ENCODE assay signal across 21 mouse cellular contexts in genomic region chr1:43520216-43520988, GRCm38 (mm10).
DNase-seq lines count a peak whose midpoint lies in the region; ATAC-seq and TF ChIP-seq lines count a peak whose summit lies in the region.
"Had no signal": no experiment of that assay in that cellular context is flagged by ENCODE, and none has a peak within 500 bp of the region (broad histone marks: within the 10 kb centered on the region; RNA-seq: fewer than 3 reads in every experiment).

No protein-coding gene starts in this region.

- H3K4me1 ChIP-seq in MEL (ENCODE audit: control insufficient read depth in 1 of 2, insufficient read depth in 2 of 2, low read length in 2 of 2) = peaks cover 6 to 31% of the 10 kb centered on the region in 2 experiments
- H3K4me1 ChIP-seq: limb, embryonic 12.5 days had no signal

- H3K4me3 ChIP-seq in MEL (ENCODE audit: control insufficient read depth in 1 of 2, insufficient read depth in 1 of 2, low read depth in 2 of 2, low read length in 2 of 2) = no peak overlapping the region
- H3K4me3 ChIP-seq: forebrain, embryonic 13.5 days; heart, embryonic 13.5 days; layer of hippocampus, adult 2 months; left cerebral cortex, adult 2 months; limb, embryonic 12.5 days; myocyte had no signal

- TF ChIP-seq EP300 in MEL (IDR thresholded peaks at IDR 0.05; ENCODE audit: low read depth in 1 of 2, low read length in 2 of 2) = no peak; a peak in 2 of 4 replicates

- H3K9ac ChIP-seq in MEL (ENCODE audit: control insufficient read depth, low read depth, low read length, poor library complexity, severe bottlenecking) = no peak overlapping the region
- H3K9ac ChIP-seq: forebrain, embryonic 13.5 days; heart, embryonic 13.5 days; limb, embryonic 12.5 days had no signal

- no peaks in the 10 kb centered on the region for H3K9me3 ChIP-seq in MEL (replicated peaks; ENCODE audit: insufficient read depth, low read length)
- H3K9me3 ChIP-seq: forebrain, embryonic 13.5 days; heart, embryonic 13.5 days; limb, embryonic 12.5 days had no signal

- peak; percentile 55 for DNase-seq in CD4-positive helper T cell, adult 2 months (ENCODE audit: low read depth, low spot score)
- peak; percentile 62 for DNase-seq in MEL (ENCODE audit: low read depth, low spot score)
- DNase-seq in induced T-regulatory cell, adult 2 months (ENCODE audit: low read depth) = peak; percentile 82
- DNase-seq in thymus, postnatal 36 days = no peak
- no peak for DNase-seq in frontal cortex, postnatal 36 days (ENCODE audit: low spot score in 2 of 2)
- DNase-seq in left cerebral cortex, adult 9 months (ENCODE audit: low spot score in 2 of 2) = no peak
- no peak for DNase-seq in right cerebral cortex, adult 2 months (ENCODE audit: low spot score in 2 of 2)
- DNase-seq: adrenal gland, adult 2 months; cerebellum, adult 11-12 months; heart, postnatal 4 days; right cerebral cortex, postnatal 14 days; thymus, adult 2 months had no signal

- TF ChIP-seq RAD21 in MEL (IDR thresholded peaks at IDR 0.05; ENCODE audit: low read depth, low read length) = no peak

- H3K36me3 ChIP-seq in MEL (ENCODE audit: control insufficient read depth in 1 of 2, insufficient read depth in 2 of 2, low read length in 2 of 2) = peaks cover 0 to 28% of the 10 kb centered on the region in 2 experiments; a peak in 2 of 4 replicates
- H3K36me3 ChIP-seq: heart, embryonic 13.5 days; limb, embryonic 12.5 days had no signal

- no peak for TF ChIP-seq CTCF in MEL (IDR thresholded peaks at IDR 0.05 in 2 of 3, conservative IDR thresholded peaks at IDR 0.05 in 1 of 3; ENCODE audit: control insufficient read depth in 1 of 3, insufficient read depth in 1 of 3, low read depth in 2 of 3, low read length in 3 of 3, poor library complexity in 1 of 3, severe bottlenecking in 1 of 3)

- H3K27me3 ChIP-seq in MEL (ENCODE audit: control insufficient read depth in 1 of 2, insufficient read depth in 2 of 2, low read length in 2 of 2) = no peaks in the 10 kb centered on the region
- H3K27me3 ChIP-seq: CH12.LX; forebrain, embryonic 13.5 days; heart, embryonic 13.5 days; limb, embryonic 12.5 days had no signal

- TF ChIP-seq POLR2A in MEL (IDR thresholded peaks at IDR 0.05; ENCODE audit: control insufficient read depth in 1 of 2, insufficient read depth in 1 of 2, low read depth in 1 of 2, low read length in 2 of 2, poor library complexity in 1 of 2) = no peak

- peak; percentile 53 for ATAC-seq in megakaryocyte, adult 5-6 weeks (ENCODE audit: poor library complexity, severe bottlenecking)
- ATAC-seq: forebrain, embryonic 13.5 days had no signal

- H3K79me2 ChIP-seq in MEL (ENCODE audit: control insufficient read depth, insufficient read depth, low read length, poor library complexity) = no peaks in the 10 kb centered on the region

- H3K27ac ChIP-seq in MEL (ENCODE audit: control insufficient read depth, low read depth, low read length) = peak overlapping the region; percentile 60
- H3K27ac ChIP-seq: forebrain, embryonic 13.5 days; heart, embryonic 13.5 days; kidney, postnatal 0 days; layer of hippocampus, adult 2 months; left cerebral cortex, adult 2 months; limb, embryonic 12.5 days had no signal

TF ChIP-seq in MEL, 35 proteins besides CTCF, POLR2A, EP300 and RAD21:
- no peak for TF ChIP-seq SIN3A (IDR thresholded peaks at IDR 0.05; ENCODE audit: low read length)
- no peak for TF ChIP-seq HCFC1 (IDR thresholded peaks at IDR 0.05; ENCODE audit: low read depth, low read length)
- TF ChIP-seq MAX (IDR thresholded peaks at IDR 0.05; ENCODE audit: low read length) = no peak
- TF ChIP-seq ZNF384 (IDR thresholded peaks at IDR 0.05; ENCODE audit: low read depth, low read length) = no peak
- TF ChIP-seq TCF12 (IDR thresholded peaks at IDR 0.05; ENCODE audit: low read depth, low read length) = no peak
- TF ChIP-seq ETS1 (IDR thresholded peaks at IDR 0.05; ENCODE audit: low read depth, low read length) = no peak
- TF ChIP-seq TAL1 (IDR thresholded peaks at IDR 0.05; ENCODE audit: low read length) = no peak
- no peak for TF ChIP-seq USF2 (IDR thresholded peaks at IDR 0.05; ENCODE audit: borderline replicate concordance in 1 of 2, insufficient read depth in 1 of 2, low read depth in 1 of 2, low read length in 2 of 2)
- TF ChIP-seq ZC3H11A (IDR thresholded peaks at IDR 0.05; ENCODE audit: low read depth, low read length) = no peak
- TF ChIP-seq MXI1 (IDR thresholded peaks at IDR 0.05; ENCODE audit: low read depth, low read length) = no peak
- TF ChIP-seq POLR2AphosphoS5 (IDR thresholded peaks at IDR 0.05; ENCODE audit: borderline replicate concordance, low read depth, low read length) = no peak
- TF ChIP-seq GATA1 (IDR thresholded peaks at IDR 0.05; ENCODE audit: low read depth, low read length) = no peak
- TF ChIP-seq ZKSCAN1 (IDR thresholded peaks at IDR 0.05; ENCODE audit: low read depth, low read length) = no peak
TF ChIP-seq in MEL: peak in this region for 0.

Comparison
In these comparisons a context has a peak if more than half of its experiments do, and no peak if none do; other contexts are left out.
1. DNase-seq: peak in CD4-positive helper T cell, adult 2 months (single experiment), MEL (single experiment) and induced T-regulatory cell, adult 2 months (single experiment); none in thymus, postnatal 36 days (0 of 2), frontal cortex, postnatal 36 days (0 of 2), left cerebral cortex, adult 9 months (0 of 2) and right cerebral cortex, adult 2 months (0 of 2).